Mouse (Mus musculus): ENCODE measurements around the gene Pcolce2. TPM values are rescaled to one million over a fixed set of nuclear protein-coding genes. Genes with fewer than 3 reads are reported as not detected.
A peak's percentile ranks its signal among the peaks of the same experiment; 100 is the strongest.

Gene Pcolce2
- polyA plus RNA-seq, 1 experiment from 2014 or later = 0.89 TPM

DNA sequence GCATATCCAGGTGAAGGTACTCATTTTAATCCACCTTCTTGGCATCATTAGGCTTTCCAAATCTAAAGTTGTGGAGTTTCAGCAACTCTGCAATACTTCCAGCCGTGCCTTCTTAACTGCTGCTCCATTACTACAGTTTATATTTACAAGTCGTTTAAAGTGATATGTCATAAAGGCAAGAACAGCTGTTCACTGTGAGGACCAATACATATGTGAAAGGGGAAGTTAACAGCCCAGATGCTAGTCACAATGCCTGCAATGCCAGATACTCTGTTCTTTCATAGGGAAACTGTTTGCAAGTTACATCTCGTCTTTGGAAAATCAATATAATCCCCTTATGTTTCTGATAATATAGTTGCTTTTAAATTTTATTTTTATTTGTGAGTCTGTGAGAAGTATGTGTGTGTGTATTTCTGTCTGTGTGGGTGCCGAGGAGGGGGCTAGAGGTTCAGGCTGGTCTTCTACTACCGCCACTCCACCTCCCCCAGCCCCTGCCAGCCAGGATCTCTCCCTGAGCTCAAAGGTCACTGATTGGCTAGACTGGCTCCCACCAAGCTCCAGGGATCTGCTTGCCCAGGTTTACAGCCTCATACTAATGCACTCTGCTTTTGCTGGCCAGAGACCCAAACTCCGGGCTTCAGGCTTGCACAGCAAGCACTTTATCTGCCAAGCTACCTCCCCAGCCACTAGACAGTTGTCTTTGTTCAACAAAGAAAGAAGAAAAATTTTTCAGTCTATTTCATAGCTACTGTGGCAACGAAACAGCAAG is 107.6 kb downstream of the Pcolce2 start:
- Histone ChIP-seq H3K9ac (ENCODE audit: low read depth, low read length) (0 out of 2 replicates have a peak overlapping the region, but pooled peaks have one; percentile 37), H3K4me2 (ENCODE audit: low read depth, low read length) (no peak overlapping the region)
- 47% methylated on average over 7 of the region's 7 CpGs for WGBS

DNA sequence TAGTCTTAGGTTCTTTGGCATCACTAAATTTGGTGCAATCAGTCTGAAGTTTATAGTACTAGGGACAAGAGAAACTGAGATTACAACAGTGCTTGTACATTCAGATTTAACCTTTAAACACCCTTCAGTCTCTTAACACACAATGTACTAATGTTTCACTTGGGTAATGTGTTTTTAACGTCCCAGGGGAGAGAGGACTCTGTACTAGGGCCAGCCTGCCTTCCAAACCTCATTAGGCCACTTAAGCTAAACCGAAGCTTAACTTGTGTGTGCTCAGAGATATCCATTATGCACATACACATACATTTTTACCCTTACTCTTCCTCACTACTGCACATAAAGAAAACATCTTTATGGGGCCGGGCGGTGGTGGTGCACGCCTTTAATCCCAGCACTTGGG is 109.9 kb downstream of the Pcolce2 start:
- Histone ChIP-seq H3K4me1 (ENCODE audit: control insufficient read depth, insufficient read depth, low read length) (peaks cover 12% of the 10 kb centered on the region; the same call in 1 of the 2 replicates), H3K36me3 (ENCODE audit: control insufficient read depth, insufficient read depth, low read length) (no peaks in the 10 kb centered on the region), H3K9me3 (ENCODE audit: control insufficient read depth, low read length) (no peaks in the 10 kb centered on the region), H3K27ac (ENCODE audit: low read length) (no peak overlapping the region), H3K4me2 (ENCODE audit: low read depth, low read length) (no peak overlapping the region), H3K9ac (ENCODE audit: low read depth, low read length) (no peak overlapping the region), H3K4me3 (ENCODE audit: low read length) (no peak overlapping the region), H3K27me3 (replicated peaks; ENCODE audit: control insufficient read depth, insufficient read depth, low read length) (peaks cover 5% of the 10 kb centered on the region; the same call in 1 of the 2 replicates)
- 81% methylated on average over 5 of the region's 5 CpGs for WGBS
- no peak for ATAC-seq

More for the DNA sequence above, 107.6 kb downstream of the Pcolce2 start:
- Histone ChIP-seq H3K27ac (ENCODE audit: low read length) (no peak overlapping the region), H3K9me3 (ENCODE audit: control insufficient read depth, low read length) (no peaks in the 10 kb centered on the region), H3K4me1 (ENCODE audit: control insufficient read depth, insufficient read depth, low read length) (peaks cover 12% of the 10 kb centered on the region; the same call in 1 of the 2 replicates), H3K4me3 (ENCODE audit: low read length) (no peak overlapping the region), H3K36me3 (ENCODE audit: control insufficient read depth, insufficient read depth, low read length) (no peaks in the 10 kb centered on the region), H3K27me3 (replicated peaks; ENCODE audit: control insufficient read depth, insufficient read depth, low read length) (peaks cover 5% of the 10 kb centered on the region; the same call in 1 of the 2 replicates)
- 0 out of 2 replicates have a peak, but pooled peaks have one; percentile 53 for ATAC-seq

Other genes with a start within 250 kb of the Pcolce2 start
- gene Chst2, start 230.9 kb upstream of the Pcolce2 start, polyA plus RNA-seq (2015; fragmentation: Nextera tagmentation; extraction: Ambion mirVana) = 3.7 and 4.1 TPM in 2 replicates
- 103 and 109 TPM in 2 replicates for gene U2surp, start 125.6 kb upstream of the Pcolce2 start, polyA plus RNA-seq (2015; fragmentation: Nextera tagmentation; extraction: Ambion mirVana)
- 0.67 and 0.87 TPM in 2 replicates for gene Paqr9, start 77.9 kb upstream of the Pcolce2 start, polyA plus RNA-seq (2015; fragmentation: Nextera tagmentation; extraction: Ambion mirVana)
- gene Trpc1, start 112.8 kb downstream of the Pcolce2 start, polyA plus RNA-seq (2015; fragmentation: Nextera tagmentation; extraction: Ambion mirVana) = 0.75 and 2.0 TPM in 2 replicates
- gene Pls1, start 207.7 kb downstream of the Pcolce2 start, polyA plus RNA-seq (2015; fragmentation: Nextera tagmentation; extraction: Ambion mirVana) = 143 and 201 TPM in 2 replicates
- 7.8 TPM in 2 replicates for gene Atr, start 220.0 kb downstream of the Pcolce2 start, polyA plus RNA-seq (2015; fragmentation: Nextera tagmentation; extraction: Ambion mirVana)

All from intestine, embryonic 16.5 days (tissue).